Mouse (Mus musculus): ENCODE measurements around the gene Def6. TPM values are rescaled to one million over a fixed set of nuclear protein-coding genes. Genes with fewer than 3 reads are reported as not detected.

Gene Def6
- polyA plus RNA-seq, 1 experiment, result 7.0 TPM

GRCm38 (mm10) chr17:28176775-28177539, 30.6 kb upstream of the Def6 start, which contains the start of gene Zfp523:
Gene Zfp523, plus strand, starts transcription at chr17:28177129.
- WGBS, result 1% methylated on average over 80 of the region's 82 CpGs
- H3K36me3 ChIP-seq (ENCODE audit: control insufficient read depth, insufficient read depth, low read length), result no peaks in the 10 kb centered on the region
- H3K4me3 ChIP-seq (ENCODE audit: low read depth, low read length), result peak within 1 kb of the TSS; percentile 100
- TF ChIP-seq POLR2A (IDR thresholded peaks at IDR 0.05; ENCODE audit: low read depth, low read length) (peak; percentile 40; the same call in 1 of the 2 replicates), CTCF (IDR thresholded peaks at IDR 0.05; ENCODE audit: extremely low read depth, insufficient read length, insufficient replicate concordance, low read depth, low read length) (no peak)
- peaks cover 4% of the 10 kb centered on the region; the same call in 1 of the 2 replicates for H3K4me1 ChIP-seq (ENCODE audit: control insufficient read depth, insufficient read depth, insufficient read length, low read length)
- peak within 1 kb of the TSS; percentile 68; the same call in 1 of the 2 replicates for H3K27ac ChIP-seq (ENCODE audit: insufficient read depth, low read depth, low read length)
- no peaks in the 10 kb centered on the region for H3K27me3 ChIP-seq (ENCODE audit: control insufficient read depth, insufficient read depth, low read length)

- peak overlapping the region; percentile 68; the same call in 1 of the 2 replicates for H3K27ac ChIP-seq (ENCODE audit: insufficient read depth, low read depth, low read length)
- 5% methylated on average over 21 of the region's 22 CpGs for WGBS
- no peak for TF ChIP-seq CTCF (IDR thresholded peaks at IDR 0.05; ENCODE audit: extremely low read depth, insufficient read length, insufficient replicate concordance, low read depth, low read length)
- TF ChIP-seq POLR2A (IDR thresholded peaks at IDR 0.05; ENCODE audit: low read depth, low read length), result no peak
- no peaks in the 10 kb centered on the region for H3K27me3 ChIP-seq (ENCODE audit: control insufficient read depth, insufficient read depth, low read length)
- no peaks in the 10 kb centered on the region for H3K36me3 ChIP-seq (ENCODE audit: control insufficient read depth, insufficient read depth, low read length)
- peaks cover 4% of the 10 kb centered on the region; the same call in 1 of the 2 replicates for H3K4me1 ChIP-seq (ENCODE audit: control insufficient read depth, insufficient read depth, insufficient read length, low read length)
- peak overlapping the region; percentile 100 for H3K4me3 ChIP-seq (ENCODE audit: low read depth, low read length)
Observed at GRCm38 (mm10) chr17:28177540-28178046, 30.0 kb upstream of the Def6 start.

GRCm38 (mm10) chr17:28180331-28180730, 27.2 kb upstream of the Def6 start:
- Histone ChIP-seq H3K4me3 (ENCODE audit: low read depth, low read length) (no peak overlapping the region), H3K36me3 (ENCODE audit: control insufficient read depth, insufficient read depth, low read length) (no peaks in the 10 kb centered on the region), H3K27me3 (ENCODE audit: control insufficient read depth, insufficient read depth, low read length) (no peaks in the 10 kb centered on the region), H3K4me1 (ENCODE audit: control insufficient read depth, insufficient read depth, insufficient read length, low read length) (peaks cover 4% of the 10 kb centered on the region; the same call in 1 of the 2 replicates), H3K27ac (ENCODE audit: insufficient read depth, low read depth, low read length) (peak overlapping the region; percentile 26; the same call in 1 of the 2 replicates)
- TF ChIP-seq CTCF (IDR thresholded peaks at IDR 0.05; ENCODE audit: extremely low read depth, insufficient read length, insufficient replicate concordance, low read depth, low read length) (no peak), POLR2A (IDR thresholded peaks at IDR 0.05; ENCODE audit: low read depth, low read length) (no peak)
- WGBS, result 53% methylated on average over 4 of the region's 4 CpGs

GRCm38 (mm10) chr17:28180783-28181544, 26.6 kb upstream of the Def6 start:
- Histone ChIP-seq H3K4me1 (ENCODE audit: control insufficient read depth, insufficient read depth, insufficient read length, low read length) (peaks cover 4% of the 10 kb centered on the region; the same call in 1 of the 2 replicates), H3K27me3 (ENCODE audit: control insufficient read depth, insufficient read depth, low read length) (no peaks in the 10 kb centered on the region), H3K27ac (ENCODE audit: insufficient read depth, low read depth, low read length) (peak overlapping the region; percentile 26; the same call in 1 of the 2 replicates), H3K4me3 (ENCODE audit: low read depth, low read length) (no peak overlapping the region), H3K36me3 (ENCODE audit: control insufficient read depth, insufficient read depth, low read length) (no peaks in the 10 kb centered on the region)
- no peak for TF ChIP-seq POLR2A (IDR thresholded peaks at IDR 0.05; ENCODE audit: low read depth, low read length)
- 85% methylated on average over 15 of the region's 15 CpGs for WGBS

- Histone ChIP-seq H3K36me3 (ENCODE audit: control insufficient read depth, insufficient read depth, low read length) (peaks cover 3% of the 10 kb centered on the region; the same call in 1 of the 2 replicates), H3K4me1 (ENCODE audit: control insufficient read depth, insufficient read depth, insufficient read length, low read length) (no peaks in the 10 kb centered on the region), H3K4me3 (ENCODE audit: low read depth, low read length) (no peak overlapping the region), H3K27me3 (ENCODE audit: control insufficient read depth, insufficient read depth, low read length) (no peaks in the 10 kb centered on the region), H3K27ac (ENCODE audit: insufficient read depth, low read depth, low read length) (no peak overlapping the region)
- WGBS, result 57% methylated on average over 7 of the region's 7 CpGs
- no peak for TF ChIP-seq CTCF (IDR thresholded peaks at IDR 0.05; ENCODE audit: extremely low read depth, insufficient read length, insufficient replicate concordance, low read depth, low read length)
- no peak for TF ChIP-seq POLR2A (IDR thresholded peaks at IDR 0.05; ENCODE audit: low read depth, low read length)
Observed at GRCm38 (mm10) chr17:28184971-28185638, 22.5 kb upstream of the Def6 start.

GRCm38 (mm10) chr17:28188313-28188712, 19.3 kb upstream of the Def6 start:
- WGBS, result 86% methylated on average over 5 of the region's 5 CpGs
- Histone ChIP-seq H3K27me3 (ENCODE audit: control insufficient read depth, insufficient read depth, low read length) (no peaks in the 10 kb centered on the region), H3K27ac (ENCODE audit: insufficient read depth, low read depth, low read length) (no peak overlapping the region), H3K4me3 (ENCODE audit: low read depth, low read length) (no peak overlapping the region), H3K4me1 (ENCODE audit: control insufficient read depth, insufficient read depth, insufficient read length, low read length) (no peaks in the 10 kb centered on the region), H3K36me3 (ENCODE audit: control insufficient read depth, insufficient read depth, low read length) (peaks cover 7% of the 10 kb centered on the region)
- TF ChIP-seq CTCF (IDR thresholded peaks at IDR 0.05; ENCODE audit: extremely low read depth, insufficient read length, insufficient replicate concordance, low read depth, low read length) (no peak), POLR2A (IDR thresholded peaks at IDR 0.05; ENCODE audit: low read depth, low read length) (no peak)
